Mouse (Mus musculus) intestine, embryonic 15.5 days (tissue): Measurements from ENCODE around the gene Ppp2r5b. TPM values are rescaled to one million over a fixed set of nuclear protein-coding genes. Genes with fewer than 3 reads are reported as not detected.

ENCODE experiments used
- ATAC-seq: fragments of 200-750 bp; cut with Nextera tagmentation; 2 replicates; pipeline ENCODE4 v1.8.0; 2017; ENCODE audit warnings: moderate TSS enrichment, moderate library complexity
- H3K27ac ChIP-seq: fragments of 300-500 bp; sonication (generic); 2 replicates; pipeline ENCODE4 v1.5.1; 2015; ENCODE audit warnings: mild to moderate bottlenecking, inconsistent platforms
- H3K27me3 ChIP-seq: fragments of 300-500 bp; sonication (generic); replicated peaks from 2 replicates; pipeline ENCODE4 v1.6.1; 2015; ENCODE audit warnings: inconsistent platforms
- H3K36me3 ChIP-seq: fragments of 300-500 bp; sonication (generic); 2 replicates; pipeline ENCODE4 v1.6.1; 2015; ENCODE audit warnings: inconsistent platforms
- H3K4me1 ChIP-seq: fragments of 300-500 bp; sonication (generic); replicated peaks from 2 replicates; pipeline ENCODE4 v1.6.1; 2015; ENCODE audit warnings: inconsistent platforms
- H3K4me2 ChIP-seq: fragments of 300-500 bp; sonication (generic); replicated peaks from 2 replicates; pipeline ENCODE4 v1.6.1; 2015; ENCODE audit warnings: mild to moderate bottlenecking, inconsistent platforms
- H3K4me3 ChIP-seq: fragments of 300-500 bp; sonication (generic); replicated peaks from 2 replicates; pipeline ENCODE4 v1.5.1; 2015; ENCODE audit warnings: inconsistent platforms
- H3K9ac ChIP-seq: fragments of 300-500 bp; sonication (generic); 2 replicates; pipeline ENCODE4 v1.6.1; 2015; ENCODE audit warnings: inconsistent platforms
- H3K9me3 ChIP-seq: fragments of 300-500 bp; sonication (generic); 2 replicates; pipeline ENCODE4 v1.6.1; 2016; ENCODE audit warnings: inconsistent platforms
- WGBS: fragments of 180-500 bp; shearing (Covaris S2); methylation state at CpG from one replicate; pipeline ENCODE4 v1.1.7; 2015; 5-methylcytosine and 5-hydroxymethylcytosine counted together
- polyA plus RNA-seq: library from polyadenylated mRNA; unstranded; fragments of >200 nt; fragmentation: Nextera tagmentation; extraction: Ambion mirVana; gene quantifications from 2 replicates; pipeline ENCODE4 v1.2.1, GENCODE M21; 2015

The Ppp2r5b gene
- polyA plus RNA-seq, 1 experiment from 2014 or later: 21.2 TPM

GRCm38 (mm10) chr19:6267306-6268169, 31.9 kb upstream of the Ppp2r5b start:
- Histone ChIP-seq H3K4me2 (0 out of 2 replicates have a peak overlapping the region, but pooled peaks have one; percentile 11), H3K4me3 (no peak overlapping the region), H3K9ac (no peak overlapping the region), H3K27ac (peak overlapping the region; percentile 28; the same call in 1 of the 2 replicates), H3K9me3 (no peaks in the 10 kb centered on the region), H3K27me3 (no peaks in the 10 kb centered on the region), H3K36me3 (no peaks in the 10 kb centered on the region), H3K4me1 (peaks cover 19% of the 10 kb centered on the region)
- ATAC-seq: no peak
- WGBS: 51% methylated on average over 11 of the region's 11 CpGs

DNA sequence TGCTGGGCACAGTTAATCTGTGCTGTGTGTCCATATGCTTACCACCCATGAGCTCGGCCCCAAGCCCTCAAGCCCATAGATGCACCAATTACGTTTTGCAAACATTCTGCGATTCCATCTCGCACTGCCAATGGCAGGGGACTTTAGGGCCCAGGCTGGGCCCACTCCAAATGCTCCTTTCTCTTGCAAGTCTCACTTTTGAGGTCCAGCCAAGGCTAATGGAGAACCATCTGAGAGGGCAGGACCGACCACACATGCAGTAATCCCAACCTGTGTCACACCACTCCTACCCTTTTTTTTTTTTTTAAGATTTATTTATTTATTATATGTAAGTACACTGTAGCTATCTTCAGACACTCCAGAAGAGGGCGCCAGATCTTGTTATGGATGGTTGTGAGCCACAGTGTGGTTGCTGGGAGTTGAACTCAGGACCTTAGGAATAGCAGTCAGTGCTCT, 30.1 kb upstream of the Ppp2r5b start:
- peaks cover 2% of the 10 kb centered on the region for H3K36me3 ChIP-seq
- H3K4me3 ChIP-seq: peak overlapping the region; percentile 37
- 62% methylated on average over 6 of the region's 6 CpGs for WGBS
- no peaks in the 10 kb centered on the region for H3K27me3 ChIP-seq
- H3K4me2 ChIP-seq: peak overlapping the region; percentile 52
- ATAC-seq: no peak
- H3K4me1 ChIP-seq: peaks cover 8% of the 10 kb centered on the region; the same call in 1 of the 2 replicates
- H3K9me3 ChIP-seq: no peaks in the 10 kb centered on the region
- peak overlapping the region; percentile 94 for H3K27ac ChIP-seq
- H3K9ac ChIP-seq: peak overlapping the region; percentile 56

GRCm38 (mm10) chr19:6264945-6265344, 29.3 kb upstream of the Ppp2r5b start:
- H3K9me3 ChIP-seq: no peaks in the 10 kb centered on the region
- peak overlapping the region; percentile 56 for H3K9ac ChIP-seq
- H3K4me1 ChIP-seq: peaks cover 6% of the 10 kb centered on the region; the same call in 1 of the 2 replicates
- peak overlapping the region; percentile 37 for H3K4me3 ChIP-seq
- H3K27ac ChIP-seq: peak overlapping the region; percentile 94
- no peaks in the 10 kb centered on the region for H3K27me3 ChIP-seq
- peak overlapping the region; percentile 52 for H3K4me2 ChIP-seq
- ATAC-seq: no peak
- peaks cover 9% of the 10 kb centered on the region for H3K36me3 ChIP-seq
- WGBS: 75% methylated on average over 8 of the region's 8 CpGs

- peaks cover 11% of the 10 kb centered on the region for H3K36me3 ChIP-seq
- H3K4me1 ChIP-seq: peaks cover 3% of the 10 kb centered on the region; the same call in 1 of the 2 replicates
- H3K4me2 ChIP-seq: peak overlapping the region; percentile 52
- H3K27ac ChIP-seq: peak overlapping the region; percentile 94
- peak; percentile 79 for ATAC-seq
- H3K9ac ChIP-seq: peak overlapping the region; percentile 56
- H3K4me3 ChIP-seq: peak overlapping the region; percentile 37
- H3K9me3 ChIP-seq: no peaks in the 10 kb centered on the region
- H3K27me3 ChIP-seq: no peaks in the 10 kb centered on the region
- WGBS: 38% methylated on average over 9 of the region's 9 CpGs
Measured at GRCm38 (mm10) chr19:6264200-6264599, 28.5 kb upstream of the Ppp2r5b start.

GRCm38 (mm10) chr19:6262839-6263433, 27.3 kb upstream of the Ppp2r5b start:
- ATAC-seq: peak; percentile 86
- H3K9me3 ChIP-seq: no peaks in the 10 kb centered on the region
- WGBS: 51% methylated on average over 8 of the region's 8 CpGs
- H3K4me1 ChIP-seq: no peaks in the 10 kb centered on the region; the same call in 1 of the 2 replicates
- peak overlapping the region; percentile 56 for H3K9ac ChIP-seq
- H3K27me3 ChIP-seq: no peaks in the 10 kb centered on the region
- H3K4me3 ChIP-seq: peak overlapping the region; percentile 37
- peak overlapping the region; percentile 94 for H3K27ac ChIP-seq
- peak overlapping the region; percentile 52 for H3K4me2 ChIP-seq
- peaks cover 22% of the 10 kb centered on the region for H3K36me3 ChIP-seq

- Histone ChIP-seq H3K4me2 (peak overlapping the region; percentile 43; the same call in 1 of the 2 replicates), H3K27me3 (no peaks in the 10 kb centered on the region), H3K9ac (no peak overlapping the region), H3K4me1 (no peaks in the 10 kb centered on the region), H3K9me3 (no peaks in the 10 kb centered on the region), H3K36me3 (peaks cover 29% of the 10 kb centered on the region), H3K4me3 (no peak overlapping the region), H3K27ac (peak overlapping the region; percentile 94)
- WGBS: 63% methylated on average over 7 of the region's 7 CpGs
- ATAC-seq: no peak
Measured at GRCm38 (mm10) chr19:6262222-6262621, 26.6 kb upstream of the Ppp2r5b start.

DNA sequence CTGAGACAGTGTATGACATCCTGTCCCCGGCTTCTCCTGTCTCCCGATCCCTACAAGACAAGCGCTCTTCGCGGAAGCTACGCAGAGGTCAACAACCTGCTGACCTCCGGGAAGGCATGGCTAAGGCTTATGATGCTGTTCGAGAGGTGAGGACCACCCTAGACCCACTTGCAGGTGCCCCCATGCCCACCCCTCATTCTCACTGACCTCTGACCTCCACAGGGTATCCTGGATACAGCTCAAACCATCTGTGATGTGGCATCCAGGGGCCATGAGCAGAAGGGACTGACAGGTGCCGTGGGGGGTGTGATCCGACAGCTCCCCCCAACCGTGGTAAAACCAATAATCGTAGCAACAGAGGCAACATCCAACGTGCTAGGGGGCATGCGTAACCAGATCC, 25.7 kb upstream of the Ppp2r5b start:
- ATAC-seq: no peak
- Histone ChIP-seq H3K4me1 (no peaks in the 10 kb centered on the region), H3K27me3 (no peaks in the 10 kb centered on the region), H3K9ac (no peak overlapping the region), H3K4me2 (no peak overlapping the region), H3K9me3 (no peaks in the 10 kb centered on the region), H3K36me3 (peaks cover 34% of the 10 kb centered on the region), H3K27ac (no peak overlapping the region), H3K4me3 (no peak overlapping the region)
- WGBS: 93% methylated on average over 14 of the region's 14 CpGs

GRCm38 (mm10) chr19:6260946-6261345, 25.3 kb upstream of the Ppp2r5b start:
- H3K4me3 ChIP-seq: no peak overlapping the region
- no peaks in the 10 kb centered on the region for H3K27me3 ChIP-seq
- no peak for ATAC-seq
- no peak overlapping the region for H3K27ac ChIP-seq
- H3K36me3 ChIP-seq: peaks cover 38% of the 10 kb centered on the region
- no peaks in the 10 kb centered on the region for H3K4me1 ChIP-seq
- no peak overlapping the region for H3K9ac ChIP-seq
- H3K9me3 ChIP-seq: no peaks in the 10 kb centered on the region
- H3K4me2 ChIP-seq: no peak overlapping the region
- WGBS: 78% methylated on average over 4 of the region's 4 CpGs

DNA sequence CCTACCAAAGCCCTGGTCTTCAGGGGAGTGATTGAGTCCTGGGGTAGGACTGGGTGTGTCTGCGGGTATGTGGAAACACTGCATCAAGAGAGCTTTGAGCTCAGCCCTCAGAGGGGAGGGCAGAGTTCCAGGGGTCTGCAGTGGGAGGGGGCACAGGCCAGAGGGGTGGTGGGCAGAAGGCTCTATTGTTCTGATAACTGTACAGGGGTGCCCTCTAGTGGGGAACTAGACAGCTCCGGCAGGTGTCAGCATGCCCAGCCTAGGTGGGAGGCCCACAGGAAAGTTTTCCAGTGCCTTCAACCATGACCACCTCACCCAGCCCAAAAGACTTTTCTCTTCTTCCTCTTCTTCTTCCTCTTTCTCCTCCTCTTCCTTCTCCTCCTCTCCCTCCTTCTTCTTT, 24.8 kb upstream of the Ppp2r5b start:
- Histone ChIP-seq H3K9ac (no peak overlapping the region), H3K9me3 (no peaks in the 10 kb centered on the region), H3K4me2 (no peak overlapping the region), H3K36me3 (peaks cover 43% of the 10 kb centered on the region), H3K4me3 (no peak overlapping the region), H3K27me3 (no peaks in the 10 kb centered on the region), H3K4me1 (no peaks in the 10 kb centered on the region), H3K27ac (no peak overlapping the region)
- ATAC-seq: no peak
- WGBS: 74% methylated on average over 2 of the region's 2 CpGs

- Histone ChIP-seq H3K4me3 (no peak overlapping the region), H3K36me3 (peaks cover 66% of the 10 kb centered on the region), H3K9me3 (no peaks in the 10 kb centered on the region), H3K27me3 (no peaks in the 10 kb centered on the region), H3K4me2 (no peak overlapping the region), H3K27ac (no peak overlapping the region), H3K4me1 (no peaks in the 10 kb centered on the region), H3K9ac (no peak overlapping the region)
- 0 out of 2 replicates have a peak, but pooled peaks have one; percentile 24 for ATAC-seq
- WGBS: 89% methylated on average over 4 of the region's 4 CpGs
Measured at GRCm38 (mm10) chr19:6253021-6253420, 17.3 kb upstream of the Ppp2r5b start.

DNA sequence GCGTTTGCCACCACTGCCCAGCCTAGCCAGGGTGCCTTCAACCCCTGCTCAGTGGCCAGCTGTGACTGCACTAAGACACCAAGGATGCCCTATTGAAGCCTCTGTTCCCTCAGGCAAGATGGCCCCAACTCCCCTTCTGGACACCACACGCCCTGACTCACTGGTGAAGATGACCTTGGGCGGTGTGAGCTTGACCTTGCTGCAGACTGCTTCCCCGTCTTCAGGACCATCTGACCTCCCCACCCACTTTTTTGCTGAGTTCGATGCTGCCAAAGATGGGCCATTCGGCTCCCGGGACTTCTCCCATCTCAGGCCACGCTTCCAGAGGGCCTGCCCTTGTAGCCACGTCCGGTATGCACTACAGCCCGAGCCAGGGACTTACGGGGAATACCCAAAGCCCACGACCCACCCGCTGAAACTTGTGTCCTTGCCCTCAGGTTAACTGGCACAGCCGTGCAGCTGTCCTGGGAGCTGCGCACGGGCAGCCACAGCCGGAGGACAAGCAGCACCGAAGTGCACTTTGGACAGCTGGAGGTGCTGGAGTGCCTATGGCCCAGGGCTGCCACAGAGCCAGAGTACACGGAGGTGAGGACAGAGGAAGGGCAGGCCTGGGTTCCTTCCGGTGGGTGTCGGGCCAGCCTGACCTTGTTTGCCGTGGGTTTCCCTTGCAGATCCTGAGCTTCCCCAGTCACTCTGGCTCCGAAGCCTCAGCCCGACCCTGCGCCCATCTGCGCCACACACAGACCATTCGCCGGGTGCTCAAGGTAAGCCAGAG, 12.0 kb upstream of the Ppp2r5b start:
- peaks cover 46% of the 10 kb centered on the region for H3K36me3 ChIP-seq
- no peak overlapping the region for H3K4me3 ChIP-seq
- H3K27ac ChIP-seq: no peak overlapping the region
- no peak overlapping the region for H3K9ac ChIP-seq
- no peak overlapping the region for H3K4me2 ChIP-seq
- no peaks in the 10 kb centered on the region for H3K9me3 ChIP-seq
- H3K4me1 ChIP-seq: peaks cover 8% of the 10 kb centered on the region; the same call in 1 of the 2 replicates
- no peak for ATAC-seq
- no peaks in the 10 kb centered on the region for H3K27me3 ChIP-seq
- WGBS: 93% methylated on average over 29 of the region's 29 CpGs

DNA sequence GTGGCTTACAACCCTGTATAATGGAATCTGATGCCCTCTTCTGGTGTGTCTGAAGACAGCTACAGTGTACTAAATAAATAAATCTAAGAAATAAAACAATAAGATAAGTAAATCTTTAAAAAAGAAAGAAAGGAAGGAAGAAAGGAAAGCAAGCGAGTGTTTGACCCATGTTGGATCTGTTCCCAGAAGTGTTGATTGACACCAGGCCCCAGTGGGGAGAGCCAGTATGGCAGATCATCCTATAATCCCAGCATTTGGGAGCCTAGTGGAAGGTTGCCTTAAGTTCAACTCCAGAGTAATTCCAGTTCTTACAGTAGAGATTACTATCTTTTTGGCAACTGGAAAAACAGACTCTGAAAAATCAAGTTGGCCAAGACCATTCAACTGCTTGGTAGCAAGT, 10.1 kb upstream of the Ppp2r5b start:
- WGBS: 48% methylated on average over 1 of the region's 1 CpGs
- Histone ChIP-seq H3K36me3 (peaks cover 32% of the 10 kb centered on the region), H3K27ac (no peak overlapping the region), H3K4me1 (peaks cover 13% of the 10 kb centered on the region), H3K9ac (no peak overlapping the region), H3K27me3 (no peaks in the 10 kb centered on the region), H3K4me3 (no peak overlapping the region), H3K4me2 (no peak overlapping the region), H3K9me3 (no peaks in the 10 kb centered on the region)
- ATAC-seq: no peak
